Mouse (Mus musculus) hindbrain, postnatal 0 days (tissue): ENCODE measurements at regions not wholly inside any gene's neighbourhood (a gene's known extent, or its start where the extent isn't known, plus 50 kb on each side); places are given as distances from the start of the nearest gene placed in this dataset.

Experiments used
- ATAC-seq: fragments of 200-750 bp; cut with Nextera tagmentation; 2 replicates; pipeline ENCODE4 v1.8.0; 2017; ENCODE audit warnings: mild to moderate bottlenecking, moderate TSS enrichment, moderate library complexity
- DNase-seq: peaks from one replicate; pipeline ENCODE4 v3.0.0-alpha.2; 2015; ENCODE audit warnings: low spot score
- H3K27ac ChIP-seq: fragments of 300-500 bp; sonication (generic); 2 replicates; pipeline ENCODE4 v1.5.1; 2014; ENCODE audit warnings: mild to moderate bottlenecking
- H3K27me3 ChIP-seq: fragments of 300-500 bp; sonication (generic); 2 replicates; pipeline ENCODE4 v1.6.1; 2014; ENCODE audit warnings: low read length, mixed read lengths; ENCODE audit not compliant: insufficient read depth
- H3K36me3 ChIP-seq: fragments of 300-500 bp; sonication (generic); 2 replicates; pipeline ENCODE4 v1.6.1; 2014; ENCODE audit warnings: low read length, mixed read lengths; ENCODE audit not compliant: insufficient read depth
- H3K4me1 ChIP-seq: fragments of 300-500 bp; sonication (generic); 2 replicates; pipeline ENCODE4 v1.6.1; 2014; ENCODE audit warnings: antibody characterized with exemption, low read length, mixed read lengths; ENCODE audit not compliant: insufficient read depth
- H3K4me2 ChIP-seq: fragments of 300-500 bp; sonication (generic); 2 replicates; pipeline ENCODE4 v1.6.1; 2014; ENCODE audit warnings: low read depth, mild to moderate bottlenecking, low read length, moderate library complexity, mixed read lengths
- H3K4me3 ChIP-seq: fragments of 300-500 bp; sonication (generic); 2 replicates; pipeline ENCODE4 v1.5.1; 2014; ENCODE audit warnings: low read length
- H3K9ac ChIP-seq: fragments of 300-500 bp; sonication (generic); replicated peaks from 2 replicates; pipeline ENCODE4 v1.6.1; 2014; ENCODE audit warnings: mild to moderate bottlenecking, low read length, moderate library complexity, mixed read lengths
- H3K9me3 ChIP-seq: fragments of 300-500 bp; sonication (generic); 2 replicates; pipeline ENCODE4 v1.6.1; 2016; ENCODE audit warnings: low read length, mixed read lengths
- CTCF ChIP-seq: IDR thresholded peaks from 2 replicates; pipeline ENCODE4 v1.5.1; 2016; ENCODE audit warnings: antibody characterized with exemption, control low read depth, low read depth
- WGBS: fragments of 180-500 bp; shearing (Covaris S2); extraction: QIAGEN DNeasy Blood & Tissue Kit; methylation state at CpG from one replicate; pipeline ENCODE4 v1.1.7; 2014; 5-methylcytosine and 5-hydroxymethylcytosine counted together

- 0 out of 2 replicates have a peak, but pooled peaks cover 6% of the 10 kb centered on the region for H3K4me1 ChIP-seq
- no peak overlapping the region for H3K4me3 ChIP-seq
- no peak overlapping the region for H3K27ac ChIP-seq
- peak; percentile 5 for DNase-seq
- no peaks in the 10 kb centered on the region for H3K9me3 ChIP-seq
- no peaks in the 10 kb centered on the region for H3K27me3 ChIP-seq
- no peak for ATAC-seq
- no peak overlapping the region for H3K9ac ChIP-seq
- no peak for TF ChIP-seq CTCF
- no peaks in the 10 kb centered on the region for H3K36me3 ChIP-seq
- 53% methylated on average over 2 of the region's 2 CpGs for WGBS
- no peak overlapping the region for H3K4me2 ChIP-seq
Observed at GRCm38 (mm10) chr17:68208837-68209236, 64.8 kb upstream of the L3mbtl4 start.

GRCm38 (mm10) chr17:68210313-68211254, 63.0 kb upstream of the L3mbtl4 start:
- DNase-seq (peak; percentile 28), ATAC-seq (no peak)
- Histone ChIP-seq H3K9ac (no peak overlapping the region), H3K9me3 (no peaks in the 10 kb centered on the region), H3K27me3 (no peaks in the 10 kb centered on the region), H3K36me3 (no peaks in the 10 kb centered on the region), H3K4me3 (no peak overlapping the region; the same call in 1 of the 2 replicates), H3K4me1 (0 out of 2 replicates have a peak, but pooled peaks cover 6% of the 10 kb centered on the region), H3K27ac (no peak overlapping the region), H3K4me2 (peak overlapping the region; percentile 30)
- WGBS = 18% methylated on average over 14 of the region's 14 CpGs
- no peak for TF ChIP-seq CTCF

GRCm38 (mm10) chr17:68218246-68218645, 55.4 kb upstream of the L3mbtl4 start:
- TF ChIP-seq CTCF = no peak
- H3K9ac ChIP-seq = no peak overlapping the region
- no peak for DNase-seq
- no peak overlapping the region for H3K27ac ChIP-seq
- no peak for ATAC-seq
- no peaks in the 10 kb centered on the region for H3K4me1 ChIP-seq
- no peaks in the 10 kb centered on the region for H3K9me3 ChIP-seq
- 83% methylated on average over 4 of the region's 4 CpGs for WGBS
- H3K27me3 ChIP-seq = no peaks in the 10 kb centered on the region
- H3K4me2 ChIP-seq = no peak overlapping the region
- H3K4me3 ChIP-seq = no peak overlapping the region
- no peaks in the 10 kb centered on the region for H3K36me3 ChIP-seq

- no peaks in the 10 kb centered on the region for H3K9me3 ChIP-seq
- WGBS = 89% methylated on average over 3 of the region's 3 CpGs
Observed at GRCm38 (mm10) chr17:68223170-68223569, 50.4 kb upstream of the L3mbtl4 start.

More at GRCm38 (mm10) chr17:68223170-68223569, 50.4 kb upstream of the L3mbtl4 start:
- Histone ChIP-seq H3K27me3 (no peaks in the 10 kb centered on the region), H3K4me3 (no peak overlapping the region), H3K4me1 (no peaks in the 10 kb centered on the region), H3K9ac (no peak overlapping the region), H3K27ac (no peak overlapping the region), H3K4me2 (no peak overlapping the region), H3K36me3 (no peaks in the 10 kb centered on the region)
- DNase-seq = no peak
- no peak for TF ChIP-seq CTCF
- no peak for ATAC-seq
